Comparison of ENCODE assay signal across 15 mouse cellular contexts in genomic region chr3:27598437-27599382, GRCm38 (mm10).
DNase-seq lines count a peak whose midpoint lies in the region; ATAC-seq and TF ChIP-seq lines count a peak whose summit lies in the region.
"Had no signal": no experiment of that assay in that cellular context is flagged by ENCODE, and none has a peak within 500 bp of the region (broad histone marks: within the 10 kb centered on the region; RNA-seq: fewer than 3 reads in every experiment).

No protein-coding gene starts in this region.

- H3K4me2 ChIP-seq in heart, postnatal 0 days (ENCODE audit: low read depth, low read length), result no peak overlapping the region
- no peak overlapping the region for H3K4me2 ChIP-seq in midbrain, embryonic 11.5 days
- H3K4me2 ChIP-seq: forebrain, embryonic 13.5 days; heart, embryonic 15.5 days had no signal

- ATAC-seq in heart, postnatal 0 days (ENCODE audit: insufficient read depth, low read depth), result peak; percentile 18; the same call in 1 of the 2 replicates
- no peak for ATAC-seq in midbrain, embryonic 11.5 days (ENCODE audit: low FRiP score)
- no peak for ATAC-seq in megakaryocyte-erythroid progenitor cell, adult 5-6 weeks (replicated peaks; ENCODE audit: low FRiP score, low TSS enrichment, poor library complexity, severe bottlenecking)
- no peak for ATAC-seq in CD4-positive, CD25-positive, alpha-beta regulatory T cell, adult 4 months
- ATAC-seq: forebrain, embryonic 13.5 days; inflammation-experienced regulatory T-cells, adult 6 months had no signal

- no peaks in the 10 kb centered on the region for H3K9me3 ChIP-seq in heart, postnatal 0 days (replicated peaks; ENCODE audit: control insufficient read depth, low read length)
- no peaks in the 10 kb centered on the region for H3K9me3 ChIP-seq in midbrain, embryonic 11.5 days (ENCODE audit: control insufficient read depth, low read length)
- no peaks in the 10 kb centered on the region for H3K9me3 ChIP-seq in midbrain, embryonic 10.5 days (replicated peaks)
- H3K9me3 ChIP-seq: forebrain, embryonic 13.5 days; heart, embryonic 15.5 days had no signal

- H3K27me3 ChIP-seq in heart, postnatal 0 days (ENCODE audit: control insufficient read depth, insufficient read depth, low read length), result no peaks in the 10 kb centered on the region
- no peaks in the 10 kb centered on the region for H3K27me3 ChIP-seq in midbrain, embryonic 11.5 days (ENCODE audit: control insufficient read depth, insufficient read depth, low read length)
- H3K27me3 ChIP-seq in midbrain, embryonic 10.5 days (ENCODE audit: low read depth, poor library complexity, severe bottlenecking), result no peaks in the 10 kb centered on the region
- H3K27me3 ChIP-seq: CH12.LX; forebrain, embryonic 13.5 days; heart, embryonic 15.5 days had no signal

- no peak for TF ChIP-seq CTCF in heart, postnatal 0 days (IDR thresholded peaks at IDR 0.05; ENCODE audit: low read depth)

- no peak overlapping the region for H3K9ac ChIP-seq in heart, postnatal 0 days (replicated peaks; ENCODE audit: low read depth, low read length)
- H3K9ac ChIP-seq in midbrain, embryonic 11.5 days (ENCODE audit: low read length), result no peak overlapping the region
- H3K9ac ChIP-seq: forebrain, embryonic 13.5 days; heart, embryonic 15.5 days had no signal

- peak overlapping the region; percentile 7; the same call in 1 of the 2 replicates for H3K27ac ChIP-seq in heart, postnatal 0 days (ENCODE audit: low read depth)
- H3K27ac ChIP-seq in midbrain, embryonic 11.5 days (ENCODE audit: low read depth, low read length), result no peak overlapping the region
- H3K27ac ChIP-seq in midbrain, embryonic 10.5 days (replicated peaks), result no peak overlapping the region
- H3K27ac ChIP-seq: forebrain, embryonic 13.5 days had no signal

- no peak for TF ChIP-seq EP300 in heart, postnatal 0 days (IDR thresholded peaks at IDR 0.05; ENCODE audit: low read depth)

- no peak overlapping the region for H3K4me3 ChIP-seq in heart, postnatal 0 days (ENCODE audit: low read depth, low read length)
- H3K4me3 ChIP-seq in midbrain, embryonic 11.5 days (ENCODE audit: low read depth, low read length), result no peak overlapping the region
- no peak overlapping the region for H3K4me3 ChIP-seq in midbrain, embryonic 10.5 days
- H3K4me3 ChIP-seq: forebrain, embryonic 13.5 days; heart, embryonic 15.5 days had no signal

- 71% methylated on average over 10 of the region's 11 CpGs for WGBS in heart, postnatal 0 days
- 90% methylated on average over 11 of the region's 11 CpGs for WGBS in midbrain, embryonic 11.5 days
- 92% methylated on average over 11 of the region's 11 CpGs for WGBS in midbrain, embryonic 10.5 days

- H3K4me1 ChIP-seq in heart, postnatal 0 days (ENCODE audit: control insufficient read depth, insufficient read depth), result peaks cover 25% of the 10 kb centered on the region
- H3K4me1 ChIP-seq in midbrain, embryonic 11.5 days (ENCODE audit: control insufficient read depth, insufficient read depth, low read length), result no peaks in the 10 kb centered on the region
- peaks cover 6% of the 10 kb centered on the region; the same call in 1 of the 2 replicates for H3K4me1 ChIP-seq in midbrain, embryonic 10.5 days

- H3K36me3 ChIP-seq in heart, postnatal 0 days (replicated peaks; ENCODE audit: control insufficient read depth, insufficient read depth, low read length), result no peaks in the 10 kb centered on the region
- no peaks in the 10 kb centered on the region for H3K36me3 ChIP-seq in midbrain, embryonic 11.5 days (ENCODE audit: control insufficient read depth, insufficient read depth, low read length)
- H3K36me3 ChIP-seq in midbrain, embryonic 10.5 days, result no peaks in the 10 kb centered on the region
- H3K36me3 ChIP-seq: heart, embryonic 15.5 days had no signal

- no peak for DNase-seq in heart, postnatal 0 days (ENCODE audit: low spot score)
- DNase-seq in heart, adult 11 months, result no peak
- DNase-seq in midbrain, embryonic 11.5 days (ENCODE audit: low spot score, missing footprints), result peak; percentile 73
- DNase-seq in midbrain, embryonic 10.5 days (ENCODE audit: low spot score), result no peak
- peak; percentile 14 for DNase-seq in WW6 (ENCODE audit: low read depth, low spot score)
- peak; percentile 33 for DNase-seq in skeletal muscle tissue, adult 2 months (ENCODE audit: low read depth, low spot score)
- DNase-seq: adrenal gland, postnatal 25 days; kidney, postnatal 25 days; thymus, postnatal 36 days had no signal

Comparison
In these comparisons a context has a peak if more than half of its experiments do, and no peak if none do; other contexts are left out.
1. DNase-seq: peak in midbrain, embryonic 11.5 days (single experiment), WW6 (single experiment) and skeletal muscle tissue, adult 2 months (single experiment); none in heart, postnatal 0 days (single experiment), heart, adult 11 months (single experiment) and midbrain, embryonic 10.5 days (single experiment).